Mouse (Mus musculus): ENCODE measurements around the gene Zc3h7a.
"Not testable (repeated sequence)": the region's sequence is repeated elsewhere in the genome, so short reads cannot be mapped to it uniquely, and the experiment has no call there.

- not testable (repeated sequence) for TF ChIP-seq CTCF, EP300 (IDR thresholded peaks at IDR 0.05; ENCODE audit: low read depth)
Observed at GRCm38 (mm10) chr16:11157721-11158120, 18.5 kb downstream of the Zc3h7a start.
